Mouse (Mus musculus) forebrain, embryonic 13.5 days (tissue): Measurements from ENCODE around the gene Ints6l. TPM values are rescaled to one million over a fixed set of nuclear protein-coding genes. Genes with fewer than 3 reads are reported as not detected.
"Not testable (repeated sequence)": the region's sequence is repeated elsewhere in the genome, so short reads cannot be mapped to it uniquely, and the experiment has no call there.

Source experiments
- ATAC-seq: fragments of 200-750 bp; cut with Nextera tagmentation; 2 replicates; pipeline ENCODE4 v1.8.0; 2017
- H3K27ac ChIP-seq: fragments of 300-500 bp; sonication (generic); 2 replicates; pipeline ENCODE4 v1.5.1; 2015; ENCODE audit warnings: inconsistent platforms, mild to moderate bottlenecking, moderate library complexity
- H3K27me3 ChIP-seq: fragments of 300-500 bp; sonication (generic); 2 replicates; pipeline ENCODE4 v1.6.1; 2015; ENCODE audit warnings: mild to moderate bottlenecking, inconsistent platforms
- H3K36me3 ChIP-seq: fragments of 300-500 bp; sonication (generic); 2 replicates; pipeline ENCODE4 v1.6.1; 2015; ENCODE audit warnings: mild to moderate bottlenecking, inconsistent platforms; ENCODE audit not compliant: poor library complexity, severe bottlenecking
- H3K4me1 ChIP-seq: fragments of 300-500 bp; sonication (generic); 2 replicates; pipeline ENCODE4 v1.6.1; 2015; ENCODE audit warnings: inconsistent platforms
- H3K4me2 ChIP-seq: fragments of 300-500 bp; sonication (generic); 2 replicates; pipeline ENCODE4 v1.6.1; 2015; ENCODE audit warnings: inconsistent platforms, mild to moderate bottlenecking, moderate library complexity
- H3K4me3 ChIP-seq: fragments of 300-500 bp; sonication (generic); 2 replicates; pipeline ENCODE4 v1.5.1; 2015; ENCODE audit warnings: mild to moderate bottlenecking, inconsistent platforms
- H3K9ac ChIP-seq: fragments of 300-500 bp; sonication (generic); 2 replicates; pipeline ENCODE4 v1.6.1; 2015; ENCODE audit warnings: mild to moderate bottlenecking, inconsistent platforms
- H3K9me3 ChIP-seq: fragments of 300-500 bp; sonication (generic); replicated peaks from 2 replicates; pipeline ENCODE4 v1.6.1; 2016; ENCODE audit warnings: inconsistent platforms
- WGBS: fragments of 180-500 bp; shearing (Covaris S2); methylation state at CpG from one replicate; pipeline ENCODE4 v1.1.7; 2015; 5-methylcytosine and 5-hydroxymethylcytosine counted together
- polyA plus RNA-seq: library from polyadenylated mRNA; unstranded; fragments of >200 nt; fragmentation: Nextera tagmentation; extraction: Ambion mirVana; gene quantifications from 2 replicates; pipeline ENCODE4 v1.2.1, GENCODE M21; 2015

The Ints6l gene
- polyA plus RNA-seq, 1 experiment from 2014 or later: 16.4 TPM

DNA sequence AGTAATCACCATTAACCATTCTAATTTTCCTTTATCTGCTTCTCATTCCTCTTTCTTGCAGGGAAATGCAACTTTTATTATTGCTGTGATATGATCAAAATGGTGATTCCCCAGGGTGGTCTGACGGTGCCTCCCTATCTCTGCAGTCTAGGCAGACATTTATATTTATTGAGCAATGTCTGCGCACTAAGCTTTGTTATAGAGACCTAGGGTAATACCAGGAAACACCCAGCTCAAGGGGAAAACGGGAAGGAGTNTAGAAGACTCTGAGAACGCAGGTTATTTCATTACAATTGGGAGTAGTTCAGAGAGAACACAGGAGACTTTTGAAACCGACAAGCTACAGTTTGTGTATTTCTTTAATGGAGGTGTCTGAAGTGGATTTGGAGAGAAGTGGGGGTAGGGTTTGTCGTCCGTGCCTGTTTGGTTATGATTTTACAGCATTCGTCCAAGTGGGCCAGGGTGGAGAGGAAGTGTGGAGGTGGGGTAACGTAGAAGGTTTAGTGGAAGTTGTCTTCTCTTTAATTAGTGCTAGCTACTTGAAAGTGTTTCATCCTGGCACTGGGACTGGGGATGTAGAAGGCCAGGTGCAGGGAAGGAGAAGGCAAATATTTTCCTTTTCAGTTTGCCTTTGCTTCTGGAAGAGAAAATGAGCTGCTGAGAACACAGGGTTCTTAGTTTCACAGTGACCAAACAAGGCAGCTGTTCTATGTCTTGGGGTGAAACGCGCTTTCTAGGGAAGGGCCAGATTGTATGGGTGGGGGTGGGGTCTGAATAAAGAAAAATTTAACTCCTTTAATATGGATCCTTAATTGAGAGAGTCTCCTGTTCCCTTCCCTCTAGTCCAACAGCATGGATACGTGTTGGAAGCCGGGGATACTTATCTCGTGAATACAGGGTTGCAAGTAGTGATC, 7.6 kb downstream of the Ints6l start:
- 84% methylated on average over 14 of the region's 14 CpGs for WGBS
- no peak for ATAC-seq

DNA sequence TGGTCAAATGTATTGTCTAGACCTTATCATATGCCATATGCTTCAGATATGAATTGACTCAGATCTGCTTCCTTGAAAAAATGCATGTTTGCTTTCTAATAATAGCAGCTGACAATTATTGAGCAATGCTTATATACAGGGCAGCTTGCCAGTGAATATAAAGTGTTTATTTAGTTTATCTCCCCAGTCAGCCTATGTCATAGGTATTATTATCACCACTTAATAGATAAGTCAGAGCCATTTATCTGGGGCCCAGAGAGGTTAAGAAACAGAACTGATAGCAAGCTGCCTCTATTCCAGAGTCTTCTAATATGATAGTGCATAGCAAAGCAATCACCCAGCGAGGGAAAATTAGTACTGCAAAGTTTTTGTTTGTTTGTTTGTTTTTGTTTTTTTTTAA, 10.2 kb downstream of the Ints6l start:
- H3K4me2 ChIP-seq: no peak overlapping the region
- ATAC-seq: no peak
- H3K27me3 ChIP-seq: no peaks in the 10 kb centered on the region
- H3K4me3 ChIP-seq: no peak overlapping the region
- H3K9ac ChIP-seq: no peak overlapping the region
- no peaks in the 10 kb centered on the region for H3K9me3 ChIP-seq
- H3K36me3 ChIP-seq: 0 out of 2 replicates have a peak, but pooled peaks cover 4% of the 10 kb centered on the region
- no peaks in the 10 kb centered on the region for H3K4me1 ChIP-seq
- no peak overlapping the region for H3K27ac ChIP-seq
- 93% methylated on average over 1 of the region's 1 CpGs for WGBS

More for the DNA sequence above, 7.6 kb downstream of the Ints6l start:
- H3K27ac ChIP-seq: no peak overlapping the region
- H3K36me3 ChIP-seq: 0 out of 2 replicates have a peak, but pooled peaks cover 4% of the 10 kb centered on the region
- no peak overlapping the region for H3K4me3 ChIP-seq
- no peak overlapping the region for H3K4me2 ChIP-seq
- H3K9me3 ChIP-seq: no peaks in the 10 kb centered on the region
- no peaks in the 10 kb centered on the region for H3K27me3 ChIP-seq
- H3K4me1 ChIP-seq: no peaks in the 10 kb centered on the region; the same call in 1 of the 2 replicates
- no peak overlapping the region for H3K9ac ChIP-seq

DNA sequence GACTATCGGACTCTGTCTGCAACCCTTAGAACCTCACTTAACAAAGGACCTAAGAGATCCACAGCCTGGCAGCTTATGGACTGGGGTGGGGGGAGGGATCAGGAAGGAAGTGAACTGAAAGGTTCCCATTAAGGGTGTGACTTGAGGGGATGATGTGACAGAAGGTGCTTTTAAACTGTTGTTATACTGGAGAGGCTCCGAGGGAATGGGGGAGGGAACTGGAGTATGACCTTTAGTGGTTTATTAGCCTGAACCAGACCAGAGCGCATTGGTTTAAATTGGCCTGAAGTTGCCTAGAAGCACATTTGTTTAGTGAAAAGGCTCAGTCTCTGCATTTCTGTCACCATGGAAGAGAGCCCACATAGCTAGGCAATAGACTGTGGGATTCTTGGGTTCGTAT, 13.0 kb downstream of the Ints6l start:
- no peaks in the 10 kb centered on the region for H3K4me1 ChIP-seq
- H3K4me3 ChIP-seq: no peak overlapping the region
- H3K4me2 ChIP-seq: no peak overlapping the region
- WGBS: 78% methylated on average over 4 of the region's 4 CpGs
- no peak overlapping the region for H3K27ac ChIP-seq
- H3K9ac ChIP-seq: no peak overlapping the region
- no peaks in the 10 kb centered on the region for H3K27me3 ChIP-seq
- no peak for ATAC-seq
- H3K36me3 ChIP-seq: 0 out of 2 replicates have a peak, but pooled peaks cover 4% of the 10 kb centered on the region
- H3K9me3 ChIP-seq: no peaks in the 10 kb centered on the region

DNA sequence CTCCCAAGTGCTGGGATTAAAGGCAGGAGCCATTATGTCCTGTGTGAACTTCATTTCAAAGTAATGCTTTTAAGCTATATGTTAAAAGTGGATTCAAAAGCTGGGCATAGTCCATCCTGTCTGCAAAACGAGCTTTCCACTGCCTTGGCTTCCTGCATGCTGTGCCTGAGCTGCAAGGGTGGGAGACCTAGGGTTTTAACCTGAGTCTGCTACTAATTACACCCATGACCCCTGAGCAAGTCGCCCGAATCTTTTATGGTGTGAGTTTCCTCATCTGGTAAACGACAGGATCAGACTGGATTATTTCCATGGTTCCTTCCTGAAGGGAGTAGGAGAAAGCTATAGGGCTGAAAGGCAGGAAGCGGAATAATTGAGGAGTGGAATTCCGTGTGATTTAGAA, 13.8 kb downstream of the Ints6l start:
- H3K4me1 ChIP-seq: no peaks in the 10 kb centered on the region
- ATAC-seq: no peak
- H3K27ac ChIP-seq: no peak overlapping the region
- no peaks in the 10 kb centered on the region for H3K9me3 ChIP-seq
- H3K27me3 ChIP-seq: no peaks in the 10 kb centered on the region
- H3K4me3 ChIP-seq: no peak overlapping the region
- WGBS: 50% methylated on average over 6 of the region's 6 CpGs
- H3K36me3 ChIP-seq: 0 out of 2 replicates have a peak, but pooled peaks cover 4% of the 10 kb centered on the region
- no peak overlapping the region for H3K4me2 ChIP-seq
- H3K9ac ChIP-seq: no peak overlapping the region

DNA sequence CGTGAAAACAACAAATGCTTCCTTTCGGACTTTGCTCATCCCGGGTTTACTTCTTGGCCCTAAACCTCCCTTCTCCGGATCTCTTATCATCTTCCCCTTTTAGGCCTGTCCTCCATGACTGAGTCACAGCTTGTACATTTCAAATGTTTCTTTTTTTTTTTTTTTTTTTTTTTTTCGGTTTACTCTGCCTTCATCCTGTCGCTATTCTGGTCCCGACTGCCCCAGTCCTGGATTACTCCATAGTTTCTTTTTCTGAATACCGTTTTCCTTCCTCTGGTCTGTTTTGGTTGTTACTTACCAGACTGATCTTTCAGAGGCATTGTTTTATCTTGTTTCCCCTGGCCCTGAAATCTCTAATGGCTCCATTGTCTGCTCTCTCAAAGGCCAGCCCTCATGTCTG, 19.4 kb downstream of the Ints6l start:
- H3K9me3 ChIP-seq: no peaks in the 10 kb centered on the region
- no peak overlapping the region for H3K4me2 ChIP-seq
- 60% methylated on average over 8 of the region's 8 CpGs for WGBS
- no peak overlapping the region for H3K27ac ChIP-seq
- no peaks in the 10 kb centered on the region for H3K27me3 ChIP-seq
- no peak overlapping the region for H3K9ac ChIP-seq
- no peak overlapping the region for H3K4me3 ChIP-seq
- no peak for ATAC-seq
- no peaks in the 10 kb centered on the region for H3K36me3 ChIP-seq
- no peaks in the 10 kb centered on the region for H3K4me1 ChIP-seq

DNA sequence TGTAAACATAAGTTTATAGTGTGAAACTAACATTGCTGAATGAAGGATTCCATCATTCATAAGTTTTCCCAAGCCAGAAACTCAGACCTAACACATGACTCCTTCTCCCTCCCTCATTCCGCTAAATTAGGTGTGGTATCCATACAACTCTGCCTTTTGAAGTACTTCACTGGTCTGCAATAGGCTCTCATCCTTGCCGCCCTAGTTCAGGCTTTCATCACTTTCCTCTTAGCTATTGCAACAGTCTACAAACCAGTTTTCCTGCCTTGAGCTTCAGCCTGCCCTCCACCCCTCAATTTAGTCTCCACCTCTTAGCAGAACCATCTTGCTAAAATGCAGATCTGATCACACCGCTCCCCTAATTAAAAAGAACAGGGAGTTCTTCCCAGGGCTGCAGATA, 22.9 kb downstream of the Ints6l start:
- Histone ChIP-seq H3K27me3 (no peaks in the 10 kb centered on the region), H3K4me1 (no peaks in the 10 kb centered on the region), H3K4me3 (no peak overlapping the region), H3K36me3 (no peaks in the 10 kb centered on the region; the same call in 1 of the 2 replicates), H3K9me3 (no peaks in the 10 kb centered on the region), H3K9ac (no peak overlapping the region), H3K4me2 (no peak overlapping the region), H3K27ac (no peak overlapping the region)
- no peak for ATAC-seq
- 87% methylated on average over 3 of the region's 3 CpGs for WGBS

DNA sequence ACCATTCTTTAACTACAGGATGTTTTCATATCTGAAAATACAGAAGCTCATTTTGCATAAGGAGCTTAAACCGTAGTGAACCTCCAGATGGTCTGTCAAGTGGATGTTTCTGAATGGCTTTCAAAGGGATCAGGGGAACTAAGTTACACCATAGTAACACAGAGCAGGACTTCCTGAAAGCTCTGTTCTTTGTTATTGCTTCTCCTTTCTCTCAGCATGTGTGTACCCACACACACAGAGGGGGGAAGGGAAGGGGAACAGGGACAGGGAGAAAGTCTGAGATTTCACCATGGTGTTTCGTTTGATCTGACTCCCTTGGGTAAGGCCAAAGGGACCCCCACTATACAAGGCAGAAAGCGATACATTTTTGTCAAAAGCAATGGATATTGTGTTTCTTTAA, 27.2 kb downstream of the Ints6l start:
- 72% methylated on average over 3 of the region's 3 CpGs for WGBS
- Histone ChIP-seq H3K4me2 (no peak overlapping the region), H3K4me1 (no peaks in the 10 kb centered on the region), H3K27ac (no peak overlapping the region), H3K4me3 (no peak overlapping the region), H3K36me3 (peaks cover 3% of the 10 kb centered on the region; the same call in 1 of the 2 replicates), H3K9ac (no peak overlapping the region), H3K27me3 (no peaks in the 10 kb centered on the region), H3K9me3 (no peaks in the 10 kb centered on the region)
- no peak for ATAC-seq

DNA sequence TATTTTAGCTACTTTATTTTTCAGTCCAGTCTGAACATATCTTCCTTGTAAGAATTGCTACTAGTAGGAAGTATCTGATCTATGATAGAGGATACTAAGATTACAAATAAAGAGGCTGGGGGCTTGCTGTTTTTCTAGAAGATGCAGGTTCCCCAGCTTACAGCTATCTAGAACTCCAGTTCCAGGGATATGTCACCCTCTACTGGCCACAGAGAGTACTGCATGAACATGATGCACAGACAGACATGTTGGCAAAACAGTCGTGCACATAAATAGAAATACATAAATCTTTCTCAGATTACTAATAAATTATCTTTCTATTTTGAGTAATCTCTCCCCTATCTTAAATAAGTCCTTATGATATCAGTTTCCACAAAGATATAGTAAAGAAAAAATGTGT, 35.1 kb downstream of the Ints6l start:
- WGBS: 12% methylated on average over 1 of the region's 1 CpGs

DNA sequence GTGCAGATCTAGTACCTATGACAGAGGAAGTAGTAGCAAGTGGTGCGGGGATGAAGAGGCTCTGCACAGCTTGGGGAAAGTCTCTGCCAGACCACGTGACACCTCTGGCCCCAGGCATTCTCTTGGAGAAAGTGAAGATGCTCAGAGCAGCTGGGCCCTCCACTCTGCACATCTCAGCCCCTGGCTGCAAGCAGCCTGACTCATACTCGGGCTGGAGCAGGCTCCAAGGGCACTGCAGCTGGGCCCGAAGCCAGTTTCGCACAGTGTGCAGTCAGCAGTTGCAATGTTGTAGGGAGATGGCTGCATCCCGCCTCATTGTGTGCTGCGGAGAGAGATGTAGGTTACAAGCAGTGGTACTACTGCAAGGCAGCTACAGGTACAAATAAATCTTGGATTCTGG, 42.6 kb downstream of the Ints6l start:
- 85% methylated on average over 7 of the region's 7 CpGs for WGBS
- no peak for ATAC-seq
- H3K27ac ChIP-seq: no peak overlapping the region

More for the DNA sequence above, 35.1 kb downstream of the Ints6l start:
- H3K36me3 ChIP-seq: no peaks in the 10 kb centered on the region
- no peaks in the 10 kb centered on the region for H3K9me3 ChIP-seq
- no peaks in the 10 kb centered on the region for H3K4me1 ChIP-seq
- H3K9ac ChIP-seq: no peak overlapping the region
- no peak overlapping the region for H3K4me2 ChIP-seq
- ATAC-seq: no peak
- no peak overlapping the region for H3K4me3 ChIP-seq
- H3K27me3 ChIP-seq: no peaks in the 10 kb centered on the region
- no peak overlapping the region for H3K27ac ChIP-seq

DNA sequence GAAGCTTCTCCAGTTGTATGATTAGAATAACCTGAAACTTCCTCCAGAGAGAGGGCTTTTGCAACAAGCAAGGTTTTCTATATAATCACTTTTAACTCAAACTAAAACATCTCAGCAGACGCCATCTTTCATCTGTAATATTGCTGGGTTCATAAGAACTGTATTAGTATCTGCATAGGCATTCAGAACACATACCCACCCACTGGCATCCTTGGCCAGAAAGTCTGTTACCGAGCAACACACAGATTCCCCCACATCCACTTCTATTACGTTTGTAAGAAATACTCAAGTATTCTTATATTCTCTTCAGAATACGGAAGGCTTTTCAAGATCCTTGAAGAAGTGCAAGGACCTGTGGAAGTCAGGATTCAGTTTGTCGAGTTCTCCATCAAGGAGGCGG, 69.8 kb downstream of the Ints6l start, which contains the start of gene Gm10477:
Gm10477 (plus strand) TSS at position 301 of the 400 bp plus-strand sequence.
- H3K4me1 ChIP-seq, H3K27ac ChIP-seq, H3K9ac ChIP-seq, H3K36me3 ChIP-seq, ATAC-seq, H3K4me3 ChIP-seq, H3K4me2 ChIP-seq, H3K27me3 ChIP-seq, H3K9me3 ChIP-seq: not testable (repeated sequence)
- WGBS: 81% methylated on average over 6 of the region's 6 CpGs

More for the DNA sequence above, 42.6 kb downstream of the Ints6l start:
- no peaks in the 10 kb centered on the region for H3K9me3 ChIP-seq
- no peak overlapping the region for H3K9ac ChIP-seq
- 0 out of 2 replicates have a peak, but pooled peaks cover 6% of the 10 kb centered on the region for H3K36me3 ChIP-seq
- no peak overlapping the region for H3K4me3 ChIP-seq
- no peaks in the 10 kb centered on the region for H3K4me1 ChIP-seq
- H3K27me3 ChIP-seq: no peaks in the 10 kb centered on the region
- H3K4me2 ChIP-seq: no peak overlapping the region

DNA sequence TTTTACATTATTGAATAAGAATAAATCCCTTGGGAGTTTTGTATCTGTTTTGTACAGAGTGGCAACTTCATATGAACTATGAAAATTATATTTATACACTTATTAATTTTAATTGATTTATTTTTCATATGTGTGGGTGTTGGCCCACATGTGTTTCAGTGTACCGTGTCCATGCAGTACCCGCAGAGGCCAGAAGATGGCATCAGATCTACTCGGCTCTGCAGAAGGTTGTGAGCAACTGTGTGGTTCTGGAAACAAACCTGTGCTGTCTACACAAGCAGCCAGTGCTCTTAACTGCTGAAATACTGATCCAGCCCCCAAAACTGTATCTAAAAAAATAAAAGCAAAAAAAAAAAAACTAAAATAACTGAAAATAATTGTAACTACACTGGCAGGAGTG, 76.6 kb downstream of the Ints6l start:
- Histone ChIP-seq H3K4me1 (no peaks in the 10 kb centered on the region), H3K9ac (no peak overlapping the region), H3K4me3 (no peak overlapping the region), H3K4me2 (no peak overlapping the region), H3K36me3 (no peaks in the 10 kb centered on the region), H3K27ac (no peak overlapping the region), H3K27me3 (no peaks in the 10 kb centered on the region), H3K9me3 (no peaks in the 10 kb centered on the region)
- ATAC-seq: 0 out of 2 replicates have a peak, but pooled peaks have one; percentile 51
- 15% methylated on average over 3 of the region's 3 CpGs for WGBS

DNA sequence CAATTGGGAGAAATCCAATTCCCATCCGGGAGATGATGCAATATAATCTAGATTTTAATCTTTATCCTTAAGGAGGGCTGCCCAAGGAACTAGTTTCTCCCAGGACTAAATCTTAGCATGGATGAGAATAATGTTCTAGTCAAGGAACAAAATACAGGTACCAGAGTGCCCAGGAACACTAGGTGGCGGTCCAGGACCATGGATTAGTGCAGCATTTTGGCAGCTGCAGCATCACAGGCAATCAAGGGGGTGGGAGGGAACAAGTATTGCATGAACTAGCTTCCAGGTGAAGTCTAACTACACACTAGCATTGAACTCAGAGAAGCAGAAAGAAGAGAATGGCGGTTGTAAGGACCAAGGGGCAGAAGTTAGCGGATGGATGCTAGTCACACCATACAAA, 82.5 kb downstream of the Ints6l start:
- H3K9me3 ChIP-seq: no peaks in the 10 kb centered on the region
- H3K36me3 ChIP-seq: no peaks in the 10 kb centered on the region
- H3K4me1 ChIP-seq: no peaks in the 10 kb centered on the region
- H3K27me3 ChIP-seq: no peaks in the 10 kb centered on the region
- no peak overlapping the region for H3K4me3 ChIP-seq
- WGBS: 47% methylated on average over 4 of the region's 4 CpGs
- H3K9ac ChIP-seq: no peak overlapping the region
- H3K27ac ChIP-seq: no peak overlapping the region
- ATAC-seq: no peak
- no peak overlapping the region for H3K4me2 ChIP-seq
